Mouse (Mus musculus): ENCODE measurements around the gene 9130213A22Rik. TPM values are rescaled to one million over a fixed set of nuclear protein-coding genes. Genes with fewer than 3 reads are reported as not detected.

Gene 9130213A22Rik
- total and polyA plus RNA-seq, 3 experiments, result 0.08 to 0.26 TPM; not detected in 1

GRCm38 (mm10) chr11:69111865-69112264, 10.5 kb downstream of the 9130213A22Rik start:
- Histone ChIP-seq H3K4me1 (ENCODE audit: control insufficient read depth in 1 of 2, insufficient read depth in 2 of 2, low read length in 2 of 2) (peaks cover 0 to 15% of the 10 kb centered on the region in 2 experiments; a peak in 2 of 4 replicates), H3K36me3 (ENCODE audit: control insufficient read depth in 1 of 2, insufficient read depth in 2 of 2, low read length in 2 of 2) (peaks cover 0 to 10% of the 10 kb centered on the region in 2 experiments; a peak in 2 of 4 replicates), H3K9ac (ENCODE audit: control insufficient read depth, low read depth, low read length, poor library complexity, severe bottlenecking) (no peak overlapping the region), H3K27ac (ENCODE audit: control insufficient read depth, low read depth, low read length) (no peak overlapping the region), H3K79me2 (ENCODE audit: control insufficient read depth, insufficient read depth, low read length, poor library complexity) (no peaks in the 10 kb centered on the region), H3K9me3 (replicated peaks; ENCODE audit: insufficient read depth, low read length) (no peaks in the 10 kb centered on the region), H3K4me3 (ENCODE audit: control insufficient read depth in 1 of 2, insufficient read depth in 1 of 2, low read depth in 2 of 2, low read length in 2 of 2) (peak overlapping the region in 1 of 2 experiments; percentile 10; a peak in 1 of 4 replicates), H3K27me3 (ENCODE audit: control insufficient read depth in 1 of 2, insufficient read depth in 2 of 2, low read length in 2 of 2) (no peaks in the 10 kb centered on the region)
- no peak for TF ChIP-seq SMC3 (IDR thresholded peaks at IDR 0.05; ENCODE audit: low read depth, low read length)
- peak; percentile 22 for DNase-seq (ENCODE audit: low read depth, low spot score)

- Histone ChIP-seq H3K4me1 (ENCODE audit: control insufficient read depth in 1 of 2, insufficient read depth in 2 of 2, low read length in 2 of 2) (peaks cover 0 to 12% of the 10 kb centered on the region in 2 experiments; a peak in 2 of 4 replicates), H3K9ac (ENCODE audit: control insufficient read depth, low read depth, low read length, poor library complexity, severe bottlenecking) (peak overlapping the region; percentile 76), H3K36me3 (ENCODE audit: control insufficient read depth in 1 of 2, insufficient read depth in 2 of 2, low read length in 2 of 2) (peaks cover 0 to 7% of the 10 kb centered on the region in 2 experiments; a peak in 2 of 4 replicates), H3K79me2 (ENCODE audit: control insufficient read depth, insufficient read depth, low read length, poor library complexity) (no peaks in the 10 kb centered on the region), H3K9me3 (replicated peaks; ENCODE audit: insufficient read depth, low read length) (no peaks in the 10 kb centered on the region), H3K4me3 (ENCODE audit: control insufficient read depth in 1 of 2, insufficient read depth in 1 of 2, low read depth in 2 of 2, low read length in 2 of 2) (peak overlapping the region; percentile 48 to 78), H3K27me3 (ENCODE audit: control insufficient read depth in 1 of 2, insufficient read depth in 2 of 2, low read length in 2 of 2) (no peaks in the 10 kb centered on the region), H3K27ac (ENCODE audit: control insufficient read depth, low read depth, low read length) (peak overlapping the region; percentile 45)
- DNase-seq (ENCODE audit: low read depth, low spot score), result no peak
- 0 out of 2 replicates have a peak, but pooled peaks have one; percentile 23 for TF ChIP-seq MAZ (IDR thresholded peaks at IDR 0.05; ENCODE audit: low read depth, low read length)
- 0 out of 2 replicates have a peak, but pooled peaks have one; percentile 33 for TF ChIP-seq CHD1 (IDR thresholded peaks at IDR 0.05; ENCODE audit: low read depth, low read length)
- no peak for TF ChIP-seq POLR2A (IDR thresholded peaks at IDR 0.05; ENCODE audit: control insufficient read depth in 1 of 2, insufficient read depth in 1 of 2, low read depth in 1 of 2, low read length in 2 of 2, poor library complexity in 1 of 2)
- TF ChIP-seq HCFC1 (IDR thresholded peaks at IDR 0.05; ENCODE audit: low read depth, low read length), result peak; percentile 13; the same call in 1 of the 2 replicates
- TF ChIP-seq SIN3A (IDR thresholded peaks at IDR 0.05; ENCODE audit: low read length), result 0 out of 2 replicates have a peak, but pooled peaks have one; percentile 69
- TF ChIP-seq MYB (IDR thresholded peaks at IDR 0.05; ENCODE audit: low read depth, low read length), result no peak
These were observed 11.2 kb downstream of the 9130213A22Rik start for GRCm38 (mm10) chr11:69111051-69111810.

- no peaks in the 10 kb centered on the region for H3K9me3 ChIP-seq (replicated peaks; ENCODE audit: insufficient read depth, low read length)
- no peaks in the 10 kb centered on the region for H3K79me2 ChIP-seq (ENCODE audit: control insufficient read depth, insufficient read depth, low read length, poor library complexity)
- peaks cover 0 to 5% of the 10 kb centered on the region in 2 experiments; a peak in 2 of 4 replicates for H3K36me3 ChIP-seq (ENCODE audit: control insufficient read depth in 1 of 2, insufficient read depth in 2 of 2, low read length in 2 of 2)
- H3K9ac ChIP-seq (ENCODE audit: control insufficient read depth, low read depth, low read length, poor library complexity, severe bottlenecking), result peak overlapping the region; percentile 76
- H3K27ac ChIP-seq (ENCODE audit: control insufficient read depth, low read depth, low read length), result peak overlapping the region; percentile 46
- DNase-seq (ENCODE audit: low read depth, low spot score), result peak; percentile 95
- no peaks in the 10 kb centered on the region for H3K27me3 ChIP-seq (ENCODE audit: control insufficient read depth in 1 of 2, insufficient read depth in 2 of 2, low read length in 2 of 2)
- H3K4me3 ChIP-seq (ENCODE audit: control insufficient read depth in 1 of 2, insufficient read depth in 1 of 2, low read depth in 2 of 2, low read length in 2 of 2), result peak overlapping the region; percentile 48 to 78
- peaks cover 0 to 12% of the 10 kb centered on the region in 2 experiments; a peak in 2 of 4 replicates for H3K4me1 ChIP-seq (ENCODE audit: control insufficient read depth in 1 of 2, insufficient read depth in 2 of 2, low read length in 2 of 2)
- TF ChIP-seq NRF1 (IDR thresholded peaks at IDR 0.05; ENCODE audit: insufficient read depth, low read depth, low read length, poor library complexity, severe bottlenecking), result no peak
- TF ChIP-seq ZNF384 (IDR thresholded peaks at IDR 0.05; ENCODE audit: low read depth, low read length), result peak; percentile 98
- peak; percentile 99 for TF ChIP-seq TBP (IDR thresholded peaks at IDR 0.05; ENCODE audit: low read depth, low read length)
- no peak for TF ChIP-seq MYB (IDR thresholded peaks at IDR 0.05; ENCODE audit: low read depth, low read length)
- no peak for TF ChIP-seq MAZ (IDR thresholded peaks at IDR 0.05; ENCODE audit: low read depth, low read length)
- peak; percentile 96 for TF ChIP-seq MAFK (IDR thresholded peaks at IDR 0.05; ENCODE audit: borderline replicate concordance, low read depth, low read length)
- TF ChIP-seq SIN3A (IDR thresholded peaks at IDR 0.05; ENCODE audit: low read length), result 0 out of 2 replicates have a peak, but pooled peaks have one; percentile 6
- TF ChIP-seq ZMIZ1 (IDR thresholded peaks at IDR 0.05; ENCODE audit: low read depth, low read length), result no peak
- no peak for TF ChIP-seq ZC3H11A (IDR thresholded peaks at IDR 0.05; ENCODE audit: low read depth, low read length)
- no peak; the same call in 1 of the 2 replicates for TF ChIP-seq KAT2A (conservative IDR thresholded peaks at IDR 0.05; ENCODE audit: low read depth, low read length)
- TF ChIP-seq POLR2A (IDR thresholded peaks at IDR 0.05; ENCODE audit: control insufficient read depth in 1 of 2, insufficient read depth in 1 of 2, low read depth in 1 of 2, low read length in 2 of 2, poor library complexity in 1 of 2), result peak in 1 of 2 experiments; percentile 71; a peak in 1 of 4 replicates
- TF ChIP-seq BHLHE40 (IDR thresholded peaks at IDR 0.05; ENCODE audit: borderline replicate concordance, low read depth, low read length), result no peak
- no peak for TF ChIP-seq NELFE (IDR thresholded peaks at IDR 0.05; ENCODE audit: low read depth, low read length)
- peak; percentile 89; the same call in 1 of the 2 replicates for TF ChIP-seq POLR2AphosphoS2 (IDR thresholded peaks at IDR 0.05; ENCODE audit: low read length)
- TF ChIP-seq POLR2AphosphoS5 (IDR thresholded peaks at IDR 0.05; ENCODE audit: borderline replicate concordance, low read depth, low read length), result no peak
- TF ChIP-seq MYC (IDR thresholded peaks at IDR 0.05; ENCODE audit: low read depth, low read length), result 0 out of 2 replicates have a peak, but pooled peaks have one; percentile 62
- TF ChIP-seq MXI1 (IDR thresholded peaks at IDR 0.05; ENCODE audit: low read depth, low read length), result no peak
- TF ChIP-seq HCFC1 (IDR thresholded peaks at IDR 0.05; ENCODE audit: low read depth, low read length), result peak; percentile 45
These were observed 11.9 kb downstream of the 9130213A22Rik start for GRCm38 (mm10) chr11:69110319-69111046.

All from MEL (cell line).